Mouse (Mus musculus) midbrain, embryonic 11.5 days (tissue): ENCODE data around the gene Kcnh7. TPM values are rescaled to one million over a fixed set of nuclear protein-coding genes. Genes with fewer than 3 reads are reported as not detected.

Experiments used
- ATAC-seq: fragments of 200-750 bp; cut with Nextera tagmentation; 2 replicates; pipeline ENCODE4 v1.8.0; 2017; ENCODE audit warnings: moderate TSS enrichment, moderate library complexity; ENCODE audit not compliant: low FRiP score
- DNase-seq: peaks from one replicate; pipeline ENCODE4 v3.0.0; 2015; ENCODE audit warnings: low spot score; ENCODE audit errors: missing footprints
- H3K27ac ChIP-seq: fragments of 300-500 bp; sonication (generic); 2 replicates; pipeline ENCODE4 v1.5.1; 2014; ENCODE audit warnings: low read depth, low read length
- H3K27me3 ChIP-seq: fragments of 300-500 bp; sonication (generic); 2 replicates; pipeline ENCODE4 v1.6.1; 2014; ENCODE audit warnings: mild to moderate bottlenecking, low read length, moderate library complexity, mixed read lengths; ENCODE audit not compliant: control insufficient read depth, insufficient read depth
- H3K36me3 ChIP-seq: fragments of 300-500 bp; sonication (generic); 2 replicates; pipeline ENCODE4 v1.6.1; 2014; ENCODE audit warnings: mild to moderate bottlenecking, low read length, moderate library complexity, mixed read lengths; ENCODE audit not compliant: control insufficient read depth, insufficient read depth
- H3K4me1 ChIP-seq: fragments of 300-500 bp; sonication (generic); 2 replicates; pipeline ENCODE4 v1.6.1; 2014; ENCODE audit warnings: low read length; ENCODE audit not compliant: control insufficient read depth, insufficient read depth
- H3K4me2 ChIP-seq: fragments of 300-500 bp; sonication (generic); 2 replicates; pipeline ENCODE4 v1.6.1; 2014; ENCODE audit warnings: mild to moderate bottlenecking, moderate library complexity
- H3K4me3 ChIP-seq: fragments of 300-500 bp; sonication (generic); 2 replicates; pipeline ENCODE4 v1.5.1; 2014; ENCODE audit warnings: low read depth, low read length
- H3K9ac ChIP-seq: fragments of 300-500 bp; sonication (generic); 2 replicates; pipeline ENCODE4 v1.6.1; 2014; ENCODE audit warnings: low read length
- H3K9me3 ChIP-seq: fragments of 300-500 bp; sonication (generic); 2 replicates; pipeline ENCODE4 v1.6.1; 2016; ENCODE audit warnings: low read length; ENCODE audit not compliant: control insufficient read depth
- WGBS: fragments of 180-500 bp; shearing (Covaris S2); extraction: QIAGEN DNeasy Blood & Tissue Kit; methylation state at CpG from one replicate; pipeline ENCODE4 v1.1.7; 2014; 5-methylcytosine and 5-hydroxymethylcytosine counted together
- polyA plus RNA-seq: library from polyadenylated mRNA; unstranded; fragments of >200 nt; fragmentation: Nextera tagmentation; extraction: Ambion mirVana; gene quantifications from 2 replicates; pipeline ENCODE4 v1.2.1, GENCODE M21; 2014

Gene Kcnh7
- polyA plus RNA-seq, 1 experiment from 2014 or later, result 0.92 TPM

- no peak overlapping the region for H3K4me3 ChIP-seq
Measured at GRCm38 (mm10) chr2:62807476-62807882, 376.6 kb downstream of the Kcnh7 start.

GRCm38 (mm10) chr2:62806931-62807330 lies 377.2 kb downstream of the Kcnh7 start:
- no peaks in the 10 kb centered on the region for H3K4me1 ChIP-seq
- no peaks in the 10 kb centered on the region for H3K27me3 ChIP-seq
- no peak overlapping the region for H3K9ac ChIP-seq
- no peak overlapping the region for H3K27ac ChIP-seq
- H3K9me3 ChIP-seq, result no peaks in the 10 kb centered on the region
- no peaks in the 10 kb centered on the region for H3K36me3 ChIP-seq
- no peak overlapping the region for H3K4me3 ChIP-seq
- ATAC-seq (peak; percentile 23), DNase-seq (no peak)
- H3K4me2 ChIP-seq, result no peak overlapping the region
- WGBS, result 92% methylated on average over 3 of the region's 3 CpGs

More at GRCm38 (mm10) chr2:62807476-62807882, 376.6 kb downstream of the Kcnh7 start:
- H3K9ac ChIP-seq, result no peak overlapping the region
- H3K9me3 ChIP-seq, result no peaks in the 10 kb centered on the region
- H3K36me3 ChIP-seq, result no peaks in the 10 kb centered on the region
- ATAC-seq, result peak; percentile 91
- WGBS, result 43% methylated on average over 3 of the region's 3 CpGs
- no peaks in the 10 kb centered on the region for H3K27me3 ChIP-seq
- H3K27ac ChIP-seq, result no peak overlapping the region; the same call in 1 of the 2 replicates
- no peaks in the 10 kb centered on the region for H3K4me1 ChIP-seq
- H3K4me2 ChIP-seq, result no peak overlapping the region
- no peak for DNase-seq

- H3K4me2 ChIP-seq, result no peak overlapping the region
- H3K36me3 ChIP-seq, result no peaks in the 10 kb centered on the region
- WGBS, result 68% methylated on average over 1 of the region's 1 CpGs
- H3K9ac ChIP-seq, result no peak overlapping the region
- DNase-seq, result no peak
- no peak overlapping the region for H3K4me3 ChIP-seq
- H3K27ac ChIP-seq, result no peak overlapping the region
- H3K4me1 ChIP-seq, result no peaks in the 10 kb centered on the region
- no peaks in the 10 kb centered on the region for H3K27me3 ChIP-seq
- no peaks in the 10 kb centered on the region for H3K9me3 ChIP-seq
- no peak for ATAC-seq
Measured at GRCm38 (mm10) chr2:62804030-62804429, 380.1 kb downstream of the Kcnh7 start.

GRCm38 (mm10) chr2:62784460-62785038 lies 399.5 kb downstream of the Kcnh7 start:
- H3K4me2 ChIP-seq, result no peak overlapping the region
- no peaks in the 10 kb centered on the region for H3K9me3 ChIP-seq
- no peaks in the 10 kb centered on the region for H3K4me1 ChIP-seq
- ATAC-seq, result no peak
- 42% methylated on average over 2 of the region's 2 CpGs for WGBS
- no peak overlapping the region for H3K4me3 ChIP-seq
- H3K27ac ChIP-seq, result no peak overlapping the region
- H3K27me3 ChIP-seq, result no peaks in the 10 kb centered on the region
- H3K9ac ChIP-seq, result no peak overlapping the region
- no peaks in the 10 kb centered on the region for H3K36me3 ChIP-seq
- DNase-seq, result no peak

GRCm38 (mm10) chr2:62746256-62746655 lies 437.8 kb downstream of the Kcnh7 start:
- 88% methylated on average over 2 of the region's 2 CpGs for WGBS
- Histone ChIP-seq H3K36me3 (no peaks in the 10 kb centered on the region), H3K9me3 (no peaks in the 10 kb centered on the region), H3K9ac (no peak overlapping the region), H3K4me1 (no peaks in the 10 kb centered on the region), H3K27me3 (no peaks in the 10 kb centered on the region), H3K4me2 (no peak overlapping the region), H3K27ac (no peak overlapping the region), H3K4me3 (no peak overlapping the region)
- ATAC-seq (no peak), DNase-seq (no peak)

GRCm38 (mm10) chr2:62743098-62743497 lies 441.0 kb downstream of the Kcnh7 start:
- WGBS, result 78% methylated on average over 2 of the region's 2 CpGs
- Histone ChIP-seq H3K4me2 (no peak overlapping the region), H3K4me3 (no peak overlapping the region), H3K9me3 (no peaks in the 10 kb centered on the region), H3K27ac (no peak overlapping the region), H3K27me3 (no peaks in the 10 kb centered on the region), H3K9ac (no peak overlapping the region), H3K36me3 (no peaks in the 10 kb centered on the region), H3K4me1 (no peaks in the 10 kb centered on the region)
- ATAC-seq (no peak), DNase-seq (no peak)

- Histone ChIP-seq H3K4me2 (no peak overlapping the region), H3K4me3 (no peak overlapping the region), H3K4me1 (no peaks in the 10 kb centered on the region), H3K27me3 (no peaks in the 10 kb centered on the region), H3K36me3 (no peaks in the 10 kb centered on the region), H3K9me3 (no peaks in the 10 kb centered on the region), H3K9ac (no peak overlapping the region), H3K27ac (no peak overlapping the region)
- WGBS, result 83% methylated on average over 1 of the region's 1 CpGs
- ATAC-seq, result no peak
- no peak for DNase-seq
Measured at GRCm38 (mm10) chr2:62730671-62731070, 453.4 kb downstream of the Kcnh7 start.

GRCm38 (mm10) chr2:62727732-62728131 lies 456.4 kb downstream of the Kcnh7 start:
- H3K27me3 ChIP-seq, result no peaks in the 10 kb centered on the region
- no peaks in the 10 kb centered on the region for H3K36me3 ChIP-seq
- ATAC-seq (no peak), DNase-seq (no peak)
- 90% methylated on average over 2 of the region's 2 CpGs for WGBS
- no peaks in the 10 kb centered on the region for H3K4me1 ChIP-seq
- no peak overlapping the region for H3K4me2 ChIP-seq
- no peak overlapping the region for H3K9ac ChIP-seq
- H3K9me3 ChIP-seq, result no peaks in the 10 kb centered on the region
- H3K27ac ChIP-seq, result no peak overlapping the region
- H3K4me3 ChIP-seq, result no peak overlapping the region

- ATAC-seq, result no peak
- 71% methylated on average over 1 of the region's 1 CpGs for WGBS
Measured at GRCm38 (mm10) chr2:62725946-62726345, 458.1 kb downstream of the Kcnh7 start.

More at GRCm38 (mm10) chr2:62725946-62726345, 458.1 kb downstream of the Kcnh7 start:
- no peaks in the 10 kb centered on the region for H3K9me3 ChIP-seq
- H3K4me1 ChIP-seq, result no peaks in the 10 kb centered on the region
- no peak overlapping the region for H3K4me3 ChIP-seq
- DNase-seq, result no peak
- no peaks in the 10 kb centered on the region for H3K27me3 ChIP-seq
- no peaks in the 10 kb centered on the region for H3K36me3 ChIP-seq
- H3K4me2 ChIP-seq, result no peak overlapping the region
- H3K27ac ChIP-seq, result no peak overlapping the region
- H3K9ac ChIP-seq, result no peak overlapping the region
